Mouse (Mus musculus) stomach, embryonic 15.5 days (tissue): ENCODE measurements around the gene Angptl8. TPM values are rescaled to one million over a fixed set of nuclear protein-coding genes. Genes with fewer than 3 reads are reported as not detected.
"Not testable (repeated sequence)": the region's sequence is repeated elsewhere in the genome, so short reads cannot be mapped to it uniquely, and the experiment has no call there.

ENCODE experiments used
- ATAC-seq: fragments of 200-750 bp; cut with Nextera tagmentation; 2 replicates; pipeline ENCODE4 v1.8.0; 2017; ENCODE audit warnings: low read depth, moderate number of reproducible peaks, moderate TSS enrichment; ENCODE audit not compliant: insufficient read depth, low FRiP score
- H3K27ac ChIP-seq: fragments of 300-500 bp; sonication (generic); 2 replicates; pipeline ENCODE4 v1.5.1; 2015; ENCODE audit warnings: mild to moderate bottlenecking, inconsistent platforms
- H3K27me3 ChIP-seq: fragments of 300-500 bp; sonication (generic); replicated peaks from 2 replicates; pipeline ENCODE4 v1.6.1; 2015; ENCODE audit warnings: inconsistent platforms
- H3K36me3 ChIP-seq: fragments of 300-500 bp; sonication (generic); 2 replicates; pipeline ENCODE4 v1.6.1; 2015; ENCODE audit warnings: inconsistent platforms
- H3K4me1 ChIP-seq: fragments of 300-500 bp; sonication (generic); 2 replicates; pipeline ENCODE4 v1.6.1; 2015; ENCODE audit warnings: inconsistent platforms
- H3K4me2 ChIP-seq: fragments of 300-500 bp; sonication (generic); 2 replicates; pipeline ENCODE4 v1.6.1; 2015; ENCODE audit warnings: mild to moderate bottlenecking, inconsistent platforms
- H3K4me3 ChIP-seq: fragments of 300-500 bp; sonication (generic); replicated peaks from 2 replicates; pipeline ENCODE4 v1.5.1; 2015; ENCODE audit warnings: inconsistent platforms
- H3K9ac ChIP-seq: fragments of 300-500 bp; sonication (generic); 2 replicates; pipeline ENCODE4 v1.6.1; 2015; ENCODE audit warnings: inconsistent platforms
- H3K9me3 ChIP-seq: fragments of 300-500 bp; sonication (generic); 2 replicates; pipeline ENCODE4 v1.6.1; 2016; ENCODE audit warnings: inconsistent platforms
- WGBS: fragments of 180-500 bp; shearing (Covaris S2); methylation state at CpG from one replicate; pipeline ENCODE4 v1.1.7; 2015; 5-methylcytosine and 5-hydroxymethylcytosine counted together
- polyA plus RNA-seq: library from polyadenylated mRNA; unstranded; fragments of >200 nt; fragmentation: Nextera tagmentation; extraction: Ambion mirVana; gene quantifications from 2 replicates; pipeline ENCODE4 v1.2.1, GENCODE M21; 2015

The Angptl8 gene
- polyA plus RNA-seq, result 5.9 and 8.1 TPM in 2 replicates

DNA sequence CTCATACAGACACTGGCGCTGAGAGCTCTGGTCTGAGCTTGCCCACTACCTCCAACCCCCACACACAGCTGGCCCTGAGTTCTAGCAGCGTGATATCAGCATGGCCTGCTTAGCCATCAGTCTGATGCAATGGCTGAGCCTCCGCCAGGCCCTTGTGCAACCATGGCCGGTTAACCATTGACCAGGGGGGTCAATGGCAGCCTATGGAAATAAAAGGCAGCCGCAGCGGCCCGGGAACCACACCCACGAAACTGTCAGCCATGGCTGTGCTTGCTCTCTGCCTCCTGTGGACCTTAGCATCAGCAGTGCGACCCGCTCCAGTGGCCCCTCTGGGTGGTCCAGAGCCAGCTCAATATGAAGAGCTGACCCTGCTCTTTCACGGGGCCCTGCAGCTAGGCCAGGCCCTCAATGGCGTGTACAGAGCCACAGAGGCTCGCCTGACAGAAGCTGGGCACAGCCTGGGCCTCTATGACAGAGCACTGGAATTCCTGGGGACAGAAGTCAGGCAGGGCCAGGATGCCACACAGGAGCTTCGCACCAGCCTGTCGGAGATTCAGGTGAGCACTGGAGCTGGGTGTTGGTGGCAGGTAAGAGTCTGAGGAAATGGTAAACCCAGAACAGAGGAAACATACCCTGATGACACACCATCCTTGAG lies at the start of gene Angptl8:
Gene Angptl8, plus strand, starts transcription at position 253 of the 655 bp plus-strand sequence.
- Histone ChIP-seq H3K9ac (no peak within 1 kb of the TSS), H3K9me3 (no peaks in the 10 kb centered on the region), H3K4me3 (no peak within 1 kb of the TSS; the same call in 1 of the 2 replicates), H3K27me3 (no peaks in the 10 kb centered on the region), H3K27ac (peak within 1 kb of the TSS; percentile 31; the same call in 1 of the 2 replicates), H3K4me1 (no peaks in the 10 kb centered on the region), H3K36me3 (peaks cover 35% of the 10 kb centered on the region), H3K4me2 (peak within 1 kb of the TSS; percentile 32)
- WGBS, result 65% methylated on average over 15 of the region's 15 CpGs
- ATAC-seq, result peak; percentile 66

DNA sequence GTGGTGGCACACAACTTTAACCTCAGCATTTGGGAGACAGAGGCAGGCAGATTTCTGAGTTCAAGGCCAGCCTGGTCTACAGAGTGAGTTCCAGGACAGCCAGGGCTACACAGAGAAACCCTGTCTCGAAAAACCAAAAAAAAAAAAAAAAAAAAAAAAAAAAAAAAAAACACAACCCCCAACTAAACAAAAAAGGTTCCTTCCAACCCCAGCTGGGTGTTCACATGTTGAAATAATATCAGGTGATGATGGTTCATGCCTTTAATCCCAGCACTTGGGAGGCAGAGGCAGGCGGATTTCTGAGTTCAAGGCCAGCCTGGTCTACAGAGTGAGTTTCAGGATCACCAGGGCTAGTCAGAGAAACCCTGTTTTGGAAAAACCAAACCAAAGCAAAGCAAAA lies 49.0 kb upstream of the Angptl8 start:
- H3K27ac ChIP-seq, H3K4me1 ChIP-seq, ATAC-seq, H3K4me2 ChIP-seq, H3K9me3 ChIP-seq, H3K36me3 ChIP-seq, H3K9ac ChIP-seq, H3K4me3 ChIP-seq, H3K27me3 ChIP-seq: not testable (repeated sequence)
- WGBS, result 91% methylated on average over 2 of the region's 2 CpGs

DNA sequence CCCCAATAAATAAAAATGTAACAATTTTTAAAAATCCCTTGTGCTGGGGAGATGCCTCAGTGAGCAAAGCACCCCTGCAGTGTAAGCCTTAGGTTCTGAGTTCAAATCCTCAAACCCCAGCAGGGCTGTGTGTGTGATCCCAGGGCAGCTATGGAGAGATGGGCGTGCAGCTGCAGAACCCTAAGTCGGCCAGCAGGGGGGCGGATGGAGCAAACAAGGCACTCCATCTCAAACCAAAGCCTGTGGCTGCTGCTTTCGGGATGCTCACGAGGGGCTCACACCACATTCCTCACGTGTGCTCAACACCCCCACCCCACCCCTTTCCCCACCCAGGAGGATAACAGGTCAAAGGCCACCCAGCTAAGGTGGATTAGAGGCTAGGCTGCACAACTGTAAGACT lies 48.4 kb upstream of the Angptl8 start:
- Histone ChIP-seq H3K36me3 (peaks cover 2% of the 10 kb centered on the region; the same call in 1 of the 2 replicates), H3K4me1 (peaks cover 4% of the 10 kb centered on the region), H3K9me3 (no peaks in the 10 kb centered on the region), H3K4me3 (no peak overlapping the region), H3K27ac (no peak overlapping the region), H3K9ac (no peak overlapping the region), H3K27me3 (no peaks in the 10 kb centered on the region), H3K4me2 (no peak overlapping the region)
- peak; percentile 23; the same call in 1 of the 2 replicates for ATAC-seq
- WGBS, result 16% methylated on average over 6 of the region's 6 CpGs

GRCm38 (mm10) chr9:21787654-21788053 lies 47.7 kb upstream of the Angptl8 start:
- no peaks in the 10 kb centered on the region for H3K9me3 ChIP-seq
- H3K27ac ChIP-seq, result no peak overlapping the region
- ATAC-seq, result no peak
- 66% methylated on average over 5 of the region's 5 CpGs for whole genome bisulfite sequencing
- no peak overlapping the region for H3K4me2 ChIP-seq
- no peaks in the 10 kb centered on the region for H3K27me3 ChIP-seq
- H3K4me3 ChIP-seq, result no peak overlapping the region
- peaks cover 2% of the 10 kb centered on the region; the same call in 1 of the 2 replicates for H3K36me3 ChIP-seq
- H3K4me1 ChIP-seq, result peaks cover 11% of the 10 kb centered on the region
- no peak overlapping the region for H3K9ac ChIP-seq

- no peak overlapping the region for H3K4me2 ChIP-seq
- H3K4me1 ChIP-seq, result peaks cover 17% of the 10 kb centered on the region
- H3K9me3 ChIP-seq, result no peaks in the 10 kb centered on the region
- H3K36me3 ChIP-seq, result peaks cover 7% of the 10 kb centered on the region; the same call in 1 of the 2 replicates
- H3K4me3 ChIP-seq, result no peak overlapping the region
- WGBS, result 76% methylated on average over 9 of the region's 9 CpGs
- no peak overlapping the region for H3K27ac ChIP-seq
- no peaks in the 10 kb centered on the region for H3K27me3 ChIP-seq
- H3K9ac ChIP-seq, result no peak overlapping the region
- no peak for ATAC-seq
Measured at GRCm38 (mm10) chr9:21788234-21788633, 47.1 kb upstream of the Angptl8 start.

DNA sequence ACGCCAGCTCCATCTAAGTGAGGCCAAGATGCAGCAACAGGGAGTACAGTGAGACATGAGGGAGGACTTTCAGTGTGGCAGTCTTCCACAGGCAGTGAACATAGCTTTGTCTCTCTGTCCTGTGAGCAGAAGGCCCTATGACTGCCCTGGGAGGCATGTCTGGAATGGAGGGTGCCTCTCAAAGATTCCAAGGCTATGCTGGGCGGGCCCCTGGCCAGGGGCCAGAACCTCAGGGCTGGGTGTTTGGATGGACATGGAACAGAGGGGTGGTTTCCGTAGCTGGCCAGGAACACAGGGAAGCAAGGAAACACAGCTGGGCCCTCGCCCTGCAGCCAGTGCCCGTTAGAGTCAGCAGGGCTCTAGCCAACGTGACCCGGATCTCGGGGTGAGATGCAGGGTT lies 43.4 kb upstream of the Angptl8 start:
- Histone ChIP-seq H3K4me1 (peaks cover 33% of the 10 kb centered on the region), H3K36me3 (peaks cover 30% of the 10 kb centered on the region), H3K9ac (no peak overlapping the region), H3K4me2 (0 out of 2 replicates have a peak overlapping the region, but pooled peaks have one; percentile 8), H3K4me3 (0 out of 2 replicates have a peak overlapping the region, but pooled peaks have one; percentile 1), H3K9me3 (no peaks in the 10 kb centered on the region), H3K27ac (0 out of 2 replicates have a peak overlapping the region, but pooled peaks have one; percentile 26), H3K27me3 (no peaks in the 10 kb centered on the region)
- no peak for ATAC-seq
- 62% methylated on average over 8 of the region's 8 CpGs for WGBS

- no peaks in the 10 kb centered on the region for H3K27me3 ChIP-seq
- peaks cover 30% of the 10 kb centered on the region for H3K36me3 ChIP-seq
- H3K4me3 ChIP-seq, result peak overlapping the region; percentile 12; the same call in 1 of the 2 replicates
- no peak for ATAC-seq
- H3K9me3 ChIP-seq, result no peaks in the 10 kb centered on the region
- H3K9ac ChIP-seq, result no peak overlapping the region
- 38% methylated on average over 8 of the region's 8 CpGs for WGBS
- peak overlapping the region; percentile 37 for H3K4me2 ChIP-seq
- no peak overlapping the region; the same call in 1 of the 2 replicates for H3K27ac ChIP-seq
- H3K4me1 ChIP-seq, result peaks cover 41% of the 10 kb centered on the region
Measured at GRCm38 (mm10) chr9:21792644-21793043, 42.7 kb upstream of the Angptl8 start.

GRCm38 (mm10) chr9:21793507-21793906 lies 41.8 kb upstream of the Angptl8 start:
- Histone ChIP-seq H3K36me3 (peaks cover 30% of the 10 kb centered on the region), H3K4me1 (peaks cover 44% of the 10 kb centered on the region)
- not testable (repeated sequence) for H3K27me3 ChIP-seq, H3K9ac ChIP-seq, ATAC-seq, H3K27ac ChIP-seq, H3K9me3 ChIP-seq, H3K4me3 ChIP-seq, H3K4me2 ChIP-seq
- WGBS, result 93% methylated on average over 6 of the region's 6 CpGs

DNA sequence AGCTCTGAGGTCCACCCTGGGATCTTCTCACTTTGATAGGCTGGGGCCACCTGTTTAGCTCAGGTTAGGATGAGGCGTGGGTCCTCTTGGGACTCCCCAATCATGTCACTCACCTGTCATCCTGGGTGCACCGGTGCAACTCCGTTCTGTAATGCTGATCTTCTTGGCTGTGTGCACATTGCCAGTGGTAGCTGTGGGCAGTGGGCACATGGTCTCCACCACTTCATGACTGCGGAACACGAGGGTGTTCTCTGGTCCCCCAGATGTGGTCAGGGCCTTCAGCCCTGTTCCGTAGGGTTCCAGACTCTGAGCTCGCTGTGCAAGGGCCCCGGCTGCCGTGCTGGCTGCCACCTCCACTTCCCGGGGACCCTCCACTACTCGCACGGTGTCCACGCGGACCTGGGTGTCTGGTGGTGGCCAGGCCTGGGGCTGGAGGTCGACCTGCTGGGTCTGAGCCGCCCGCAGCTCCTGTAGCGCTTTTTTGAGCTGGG lies 40.9 kb upstream of the Angptl8 start:
- no peak overlapping the region for H3K4me2 ChIP-seq
- no peak overlapping the region for H3K27ac ChIP-seq
- no peak overlapping the region for H3K4me3 ChIP-seq
- peaks cover 30% of the 10 kb centered on the region for H3K36me3 ChIP-seq
- WGBS, result 92% methylated on average over 18 of the region's 18 CpGs
- H3K27me3 ChIP-seq, result no peaks in the 10 kb centered on the region
- H3K9ac ChIP-seq, result no peak overlapping the region
- H3K9me3 ChIP-seq, result no peaks in the 10 kb centered on the region
- H3K4me1 ChIP-seq, result peaks cover 48% of the 10 kb centered on the region
- no peak for ATAC-seq

DNA sequence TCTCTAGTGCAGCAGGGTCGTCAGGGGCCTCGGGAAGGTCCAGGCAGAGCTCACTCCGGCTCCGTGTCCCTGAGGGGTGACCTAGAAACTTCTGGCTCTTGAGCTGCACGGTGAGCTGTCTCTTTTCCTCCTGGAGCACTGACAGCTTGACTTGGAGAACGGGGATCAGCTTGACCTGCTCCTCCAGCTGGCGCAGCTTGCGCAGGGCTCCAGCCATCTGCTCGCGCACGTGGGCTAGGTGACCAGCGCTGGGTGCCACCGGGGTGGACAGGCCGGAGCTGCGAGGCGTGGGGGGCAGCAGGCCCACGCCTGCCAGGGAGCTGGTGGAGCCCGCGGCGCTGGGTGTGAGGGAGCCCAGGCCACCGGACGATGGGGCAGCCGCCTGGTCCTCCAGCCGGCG lies 40.4 kb upstream of the Angptl8 start:
- H3K4me3 ChIP-seq, result no peak overlapping the region
- no peaks in the 10 kb centered on the region for H3K9me3 ChIP-seq
- H3K36me3 ChIP-seq, result peaks cover 30% of the 10 kb centered on the region
- H3K9ac ChIP-seq, result no peak overlapping the region
- H3K4me2 ChIP-seq, result no peak overlapping the region
- no peak for ATAC-seq
- WGBS, result 89% methylated on average over 25 of the region's 25 CpGs
- H3K27me3 ChIP-seq, result no peaks in the 10 kb centered on the region
- peaks cover 48% of the 10 kb centered on the region for H3K4me1 ChIP-seq
- no peak overlapping the region for H3K27ac ChIP-seq

- H3K36me3 ChIP-seq, result peaks cover 30% of the 10 kb centered on the region
- no peak overlapping the region for H3K27ac ChIP-seq
- no peaks in the 10 kb centered on the region for H3K9me3 ChIP-seq
- H3K4me3 ChIP-seq, result no peak overlapping the region; the same call in 1 of the 2 replicates
- H3K4me1 ChIP-seq, result peaks cover 48% of the 10 kb centered on the region
- no peak for ATAC-seq
- peak overlapping the region; percentile 74 for H3K4me2 ChIP-seq
- no peaks in the 10 kb centered on the region for H3K27me3 ChIP-seq
- no peak overlapping the region for H3K9ac ChIP-seq
- 64% methylated on average over 5 of the region's 5 CpGs for WGBS
Measured at GRCm38 (mm10) chr9:21795579-21795978, 39.7 kb upstream of the Angptl8 start.

GRCm38 (mm10) chr9:21796259-21796658 lies 39.1 kb upstream of the Angptl8 start:
- Histone ChIP-seq H3K4me1 (peaks cover 48% of the 10 kb centered on the region), H3K9ac (no peak overlapping the region), H3K4me2 (peak overlapping the region; percentile 74), H3K9me3 (no peaks in the 10 kb centered on the region), H3K4me3 (peak overlapping the region; percentile 87), H3K27ac (peak overlapping the region; percentile 96), H3K36me3 (peaks cover 37% of the 10 kb centered on the region), H3K27me3 (no peaks in the 10 kb centered on the region)
- no peak for ATAC-seq
- WGBS, result 36% methylated on average over 3 of the region's 3 CpGs
